Mouse (Mus musculus): ENCODE measurements around the gene Marveld1. TPM values are rescaled to one million over a fixed set of nuclear protein-coding genes. Genes with fewer than 3 reads are reported as not detected.

Gene Marveld1
- total and polyA plus RNA-seq, 3 experiments: 9.7 to 24.4 TPM; not detected in 1

DNA sequence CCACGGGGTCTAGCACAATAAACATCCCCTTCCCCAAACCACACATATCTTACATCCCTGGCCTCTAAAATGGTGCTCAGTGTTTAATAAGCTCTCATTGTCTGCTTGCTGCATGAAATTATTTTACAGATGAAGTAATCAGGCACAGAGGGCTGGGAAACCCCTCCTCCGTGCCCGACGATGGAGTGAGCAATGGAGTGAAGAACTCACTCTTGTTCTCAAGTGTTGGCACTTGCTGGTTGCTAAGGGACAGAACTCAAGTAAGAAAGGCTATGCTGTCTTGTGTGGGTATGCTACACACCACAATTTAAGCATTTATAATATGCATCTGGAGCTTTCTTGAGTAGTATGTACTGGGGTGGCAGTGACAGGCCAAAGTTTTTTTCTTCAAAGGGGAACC, 2.0 kb upstream of the Marveld1 start:
- no peak overlapping the region for H3K4me3 ChIP-seq (ENCODE audit: control insufficient read depth in 1 of 2, insufficient read depth in 1 of 2, low read depth in 2 of 2, low read length in 2 of 2)
- no peaks in the 10 kb centered on the region for H3K27me3 ChIP-seq (ENCODE audit: control insufficient read depth in 1 of 2, insufficient read depth in 2 of 2, low read length in 2 of 2)
- H3K27ac ChIP-seq (ENCODE audit: control insufficient read depth, low read depth, low read length): no peak overlapping the region
- DNase-seq (ENCODE audit: low read depth, low spot score): no peak
- TF ChIP-seq E2F4 (IDR thresholded peaks at IDR 0.05; ENCODE audit: borderline replicate concordance, low read depth, low read length) (no peak), ZMIZ1 (IDR thresholded peaks at IDR 0.05; ENCODE audit: low read depth, low read length) (no peak), TCF12 (IDR thresholded peaks at IDR 0.05; ENCODE audit: low read depth, low read length) (no peak), TBP (IDR thresholded peaks at IDR 0.05; ENCODE audit: low read depth, low read length) (no peak), TAL1 (IDR thresholded peaks at IDR 0.05; ENCODE audit: low read length) (no peak), MYC (IDR thresholded peaks at IDR 0.05; ENCODE audit: low read depth, low read length) (no peak), CHD2 (IDR thresholded peaks at IDR 0.05; ENCODE audit: low read length) (no peak), NELFE (IDR thresholded peaks at IDR 0.05; ENCODE audit: low read depth, low read length) (no peak), UBTF (IDR thresholded peaks at IDR 0.05; ENCODE audit: borderline replicate concordance, insufficient read depth, low read depth, low read length) (no peak), EP300 (IDR thresholded peaks at IDR 0.05; ENCODE audit: low read depth in 1 of 2, low read length in 2 of 2) (no peak), CTCF (IDR thresholded peaks at IDR 0.05 in 2 of 3, conservative IDR thresholded peaks at IDR 0.05 in 1 of 3; ENCODE audit: control insufficient read depth in 1 of 3, insufficient read depth in 1 of 3, low read depth in 2 of 3, low read length in 3 of 3, poor library complexity in 1 of 3, severe bottlenecking in 1 of 3) (no peak)
- no peaks in the 10 kb centered on the region for H3K9me3 ChIP-seq (replicated peaks; ENCODE audit: insufficient read depth, low read length)
- no peak overlapping the region for H3K9ac ChIP-seq (ENCODE audit: control insufficient read depth, low read depth, low read length, poor library complexity, severe bottlenecking)
- H3K36me3 ChIP-seq (ENCODE audit: control insufficient read depth in 1 of 2, insufficient read depth in 2 of 2, low read length in 2 of 2): peaks cover 0 to under 1% of the 10 kb centered on the region in 2 experiments; a peak in 1 of 4 replicates
- peaks cover 2% of the 10 kb centered on the region; the same call in 1 of the 2 replicates for H3K79me2 ChIP-seq (ENCODE audit: control insufficient read depth, insufficient read depth, low read length, poor library complexity)
- H3K4me1 ChIP-seq (ENCODE audit: control insufficient read depth in 1 of 2, insufficient read depth in 2 of 2, low read length in 2 of 2): peaks cover 3 to 28% of the 10 kb centered on the region in 2 experiments; a peak in 3 of 4 replicates

DNA sequence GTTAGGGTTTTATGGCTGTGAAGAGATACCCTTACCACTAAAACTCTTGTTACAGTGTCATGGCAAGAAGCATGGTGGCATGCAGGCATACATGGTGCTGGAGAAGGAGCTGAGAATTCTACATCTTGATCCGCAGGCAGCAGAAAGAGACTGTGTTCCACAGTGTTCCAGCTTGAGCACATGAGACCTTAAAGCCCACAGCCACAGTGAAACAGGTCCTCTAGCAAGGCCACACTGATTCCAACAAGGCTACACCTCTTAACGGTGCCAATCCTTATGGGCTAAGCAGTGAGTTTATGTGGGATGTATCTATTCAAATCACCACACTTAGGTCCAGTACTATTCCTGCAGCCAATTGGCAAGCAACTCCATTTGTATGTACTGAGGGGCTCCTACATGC, 1.5 kb upstream of the Marveld1 start:
- no peak for DNase-seq (ENCODE audit: low read depth, low spot score)
- Histone ChIP-seq H3K9ac (ENCODE audit: control insufficient read depth, low read depth, low read length, poor library complexity, severe bottlenecking) (no peak overlapping the region), H3K9me3 (replicated peaks; ENCODE audit: insufficient read depth, low read length) (no peaks in the 10 kb centered on the region), H3K36me3 (ENCODE audit: control insufficient read depth in 1 of 2, insufficient read depth in 2 of 2, low read length in 2 of 2) (no peaks in the 10 kb centered on the region; a peak in 1 of 4 replicates), H3K79me2 (ENCODE audit: control insufficient read depth, insufficient read depth, low read length, poor library complexity) (peaks cover 2% of the 10 kb centered on the region; the same call in 1 of the 2 replicates), H3K4me3 (ENCODE audit: control insufficient read depth in 1 of 2, insufficient read depth in 1 of 2, low read depth in 2 of 2, low read length in 2 of 2) (no peak overlapping the region), H3K27me3 (ENCODE audit: control insufficient read depth in 1 of 2, insufficient read depth in 2 of 2, low read length in 2 of 2) (no peaks in the 10 kb centered on the region), H3K27ac (ENCODE audit: control insufficient read depth, low read depth, low read length) (no peak overlapping the region), H3K4me1 (ENCODE audit: control insufficient read depth in 1 of 2, insufficient read depth in 2 of 2, low read length in 2 of 2) (peaks cover 3 to 26% of the 10 kb centered on the region in 2 experiments; a peak in 3 of 4 replicates)
- TF ChIP-seq RAD21 (IDR thresholded peaks at IDR 0.05; ENCODE audit: low read depth, low read length) (no peak), KAT2A (conservative IDR thresholded peaks at IDR 0.05; ENCODE audit: low read depth, low read length) (no peak), MEF2A (IDR thresholded peaks at IDR 0.05; ENCODE audit: extremely low read depth, insufficient replicate concordance, low read depth, low read length, poor library complexity, severe bottlenecking) (no peak), NELFE (IDR thresholded peaks at IDR 0.05; ENCODE audit: low read depth, low read length) (no peak), ZC3H11A (IDR thresholded peaks at IDR 0.05; ENCODE audit: low read depth, low read length) (no peak), ETS1 (IDR thresholded peaks at IDR 0.05; ENCODE audit: low read depth, low read length) (no peak), CHD1 (IDR thresholded peaks at IDR 0.05; ENCODE audit: low read depth, low read length) (no peak), MAZ (IDR thresholded peaks at IDR 0.05; ENCODE audit: low read depth, low read length) (no peak), EP300 (IDR thresholded peaks at IDR 0.05; ENCODE audit: low read depth in 1 of 2, low read length in 2 of 2) (no peak), TAL1 (IDR thresholded peaks at IDR 0.05; ENCODE audit: low read length) (no peak), NRF1 (IDR thresholded peaks at IDR 0.05; ENCODE audit: insufficient read depth, low read depth, low read length, poor library complexity, severe bottlenecking) (no peak)

Measured in MEL (cell line).